Mouse (Mus musculus) gastrocnemius, postnatal 10 days (tissue): ENCODE measurements around the gene Emc4. TPM values are rescaled to one million over a fixed set of nuclear protein-coding genes. Genes with fewer than 3 reads are reported as not detected.

Experiments
- DNase-seq: peaks from one replicate; pipeline ENCODE4 v3.0.0; 2021; ENCODE audit warnings: mixed read lengths
- total RNA-seq, 2 experiments: library from RNA; stranded (reverse); gene quantifications; 2 replicates each; pipeline ENCODE4 v1.2.3; 2021

Emc4 gene
- total RNA-seq, 2 experiments from 2014 or later, result 71.0 to 73.7 TPM

GRCm38 (mm10) chr2:112339736-112340135, 28.1 kb downstream of the Emc4 start:
- DNase-seq, result no peak

DNA sequence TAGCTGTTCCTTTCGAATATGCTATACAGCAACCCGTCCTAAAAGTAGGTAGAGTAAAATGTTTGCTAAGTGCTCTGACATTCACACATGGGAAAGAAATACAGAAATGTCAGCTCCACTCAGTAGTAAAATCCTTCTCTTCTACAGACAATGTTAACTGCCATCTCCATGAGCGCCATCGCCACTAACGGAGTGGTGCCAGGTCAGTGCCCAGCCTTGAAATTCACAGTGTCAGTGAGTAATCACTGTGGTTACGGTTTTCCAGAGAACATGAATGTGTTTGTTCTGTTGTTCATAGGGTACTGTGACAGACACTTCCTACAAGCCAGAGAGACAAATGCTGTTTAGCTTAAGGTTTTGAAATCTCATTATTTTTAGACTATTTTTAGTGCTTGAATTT, 30.6 kb downstream of the Emc4 start:
- no peak for DNase-seq

- DNase-seq, result no peak
Measured at GRCm38 (mm10) chr2:112332051-112332898, 35.6 kb downstream of the Emc4 start.

DNA sequence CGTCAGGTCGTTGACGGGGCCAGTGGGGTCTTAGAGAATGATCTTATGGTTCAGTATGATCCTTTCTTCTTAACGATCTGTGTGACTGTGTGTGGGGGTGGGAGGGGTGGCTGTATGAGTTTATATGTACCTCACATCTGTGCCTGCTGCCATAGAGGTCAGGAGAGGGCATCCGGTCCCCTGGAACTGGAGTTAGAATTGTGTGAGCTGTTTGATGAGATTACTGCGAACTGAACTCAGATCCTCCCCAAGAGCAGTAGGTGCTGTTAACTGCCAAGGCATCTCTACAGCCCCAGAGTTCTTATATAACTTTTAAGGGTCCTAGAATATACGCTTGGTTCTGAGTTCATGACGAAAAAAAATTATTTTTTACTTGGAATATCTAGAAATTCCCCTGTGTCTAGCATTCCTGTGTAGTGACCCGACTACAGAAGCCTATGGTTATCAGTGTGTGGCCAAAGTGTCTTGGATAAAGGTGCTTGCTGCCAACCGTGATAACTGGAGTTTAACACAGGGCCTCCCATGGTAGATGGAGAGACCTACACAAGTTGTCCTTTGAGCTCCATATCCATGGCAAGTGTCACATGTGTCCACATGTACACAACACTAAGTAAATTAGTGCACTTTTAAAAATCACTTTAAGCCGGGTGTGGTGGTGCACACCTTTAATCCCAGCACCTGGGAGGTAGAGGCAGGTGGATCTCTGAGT, 39.6 kb downstream of the Emc4 start:
- no peak for DNase-seq

- DNase-seq, result no peak
Measured at GRCm38 (mm10) chr2:112318905-112319304, 48.9 kb downstream of the Emc4 start.

- DNase-seq, result no peak
Measured at GRCm38 (mm10) chr2:112318227-112318626, 49.6 kb downstream of the Emc4 start.

GRCm38 (mm10) chr2:112315638-112316037, 52.2 kb downstream of the Emc4 start:
- no peak for DNase-seq

Other genes starting within 250 kb of the Emc4 start
- gene Olfr1316, start 233.1 kb downstream of the Emc4 start, total RNA-seq, result not detected
- gene Olfr1317, start 227.7 kb downstream of the Emc4 start, total RNA-seq, result not detected
- not detected for gene Olfr1318, start 213.8 kb downstream of the Emc4 start, total RNA-seq
- gene Lpcat4, start 128.6 kb downstream of the Emc4 start, total RNA-seq, result 1 to 10 TPM; 3.0 to 5.3 TPM
- gene Nutm1, start 108.7 kb downstream of the Emc4 start, total RNA-seq, result not detected
- gene Nop10, start 106.1 kb downstream of the Emc4 start, total RNA-seq, result 10 to 100 TPM; 56.0 to 60.4 TPM
- 10 to 100 TPM; 27.0 to 33.3 TPM for gene Slc12a6, start 102.2 kb downstream of the Emc4 start, total RNA-seq
- under 1 TPM in 1 of 2 experiments, not detected in 1; 0.18 TPM for gene Gm21985, start 101.7 kb downstream of the Emc4 start, total RNA-seq
- 1 to 10 TPM; 7.1 to 9.4 TPM for gene Katnbl1, start 11.2 kb upstream of the Emc4 start, total RNA-seq
- gene Emc7, start 87.0 kb upstream of the Emc4 start, total RNA-seq, result 10 to 100 TPM; 14.0 to 15.2 TPM
- under 1 TPM in 1 of 2 experiments, not detected in 1; 0.16 TPM for gene Chrm5, start 112.7 kb upstream of the Emc4 start, total RNA-seq
- gene Aven, start 124.9 kb upstream of the Emc4 start, total RNA-seq, result 10 to 100 TPM; 17.5 to 22.0 TPM